Mouse (Mus musculus): ENCODE results near the gene Tshz2. TPM values are rescaled to one million over a fixed set of nuclear protein-coding genes. Genes with fewer than 3 reads are reported as not detected.

Tshz2 gene
- total and polyA plus RNA-seq, 2 experiments from 2014 or later: 29.0 to 40.2 TPM

DNA sequence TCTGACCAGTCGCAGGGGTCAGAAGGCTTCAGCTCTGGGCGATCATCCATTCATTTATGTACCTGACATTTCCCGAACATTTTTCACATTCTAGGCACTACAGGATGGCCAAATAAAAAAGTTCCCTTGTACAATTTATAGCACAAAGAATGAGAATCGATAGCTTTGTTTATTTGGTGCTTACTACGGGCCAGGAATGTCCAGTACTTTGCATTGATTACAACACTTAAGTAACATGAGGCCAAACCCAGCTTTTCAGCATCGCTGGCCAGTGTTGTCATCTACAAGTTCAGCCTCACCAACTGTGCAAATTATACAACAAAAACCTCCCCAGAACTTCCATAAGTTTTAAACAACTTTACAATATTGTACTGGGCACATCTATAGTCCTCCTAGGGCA is 315.3 kb downstream of the Tshz2 start:
- WGBS: 86% methylated on average over 6 of the region's 6 CpGs
- Histone ChIP-seq H3K27ac (no peak overlapping the region), H3K9me3 (ENCODE audit: low read length) (no peaks in the 10 kb centered on the region), H3K4me2 (ENCODE audit: low read depth, low read length) (no peak overlapping the region), H3K36me3 (ENCODE audit: insufficient read depth, low read length) (no peaks in the 10 kb centered on the region), H3K9ac (replicated peaks; ENCODE audit: low read length) (no peak overlapping the region), H3K4me1 (ENCODE audit: insufficient read depth, low read length) (no peaks in the 10 kb centered on the region), H3K4me3 (ENCODE audit: low read length) (no peak overlapping the region), H3K27me3 (ENCODE audit: insufficient read depth, low read length) (no peaks in the 10 kb centered on the region)
- ATAC-seq (no peak), DNase-seq (ENCODE audit: low spot score) (no peak)
- no peak for TF ChIP-seq CTCF (IDR thresholded peaks at IDR 0.05; ENCODE audit: low read depth)

GRCm38 (mm10) chr2:169951041-169951440 is 318.2 kb downstream of the Tshz2 start:
- H3K9me3 ChIP-seq (ENCODE audit: low read length): no peaks in the 10 kb centered on the region
- no peaks in the 10 kb centered on the region for H3K27me3 ChIP-seq (ENCODE audit: insufficient read depth, low read length)
- H3K36me3 ChIP-seq (ENCODE audit: insufficient read depth, low read length): no peaks in the 10 kb centered on the region
- no peak overlapping the region for H3K4me2 ChIP-seq (ENCODE audit: low read depth, low read length)
- H3K9ac ChIP-seq (replicated peaks; ENCODE audit: low read length): no peak overlapping the region
- H3K4me3 ChIP-seq (ENCODE audit: low read length): no peak overlapping the region
- TF ChIP-seq CTCF (IDR thresholded peaks at IDR 0.05; ENCODE audit: low read depth): no peak
- no peak for DNase-seq (ENCODE audit: low spot score)
- no peak overlapping the region for H3K27ac ChIP-seq
- ATAC-seq: no peak
- WGBS: 74% methylated on average over 8 of the region's 8 CpGs
- H3K4me1 ChIP-seq (ENCODE audit: insufficient read depth, low read length): no peaks in the 10 kb centered on the region

- no peak overlapping the region for H3K27ac ChIP-seq
- no peak overlapping the region for H3K9ac ChIP-seq (replicated peaks; ENCODE audit: low read length)
- 87% methylated on average over 2 of the region's 2 CpGs for WGBS
- DNase-seq (ENCODE audit: low spot score) (no peak), ATAC-seq (no peak)
- no peak overlapping the region for H3K4me3 ChIP-seq (ENCODE audit: low read length)
- TF ChIP-seq CTCF (IDR thresholded peaks at IDR 0.05; ENCODE audit: low read depth): no peak
- no peaks in the 10 kb centered on the region for H3K36me3 ChIP-seq (ENCODE audit: insufficient read depth, low read length)
- H3K4me1 ChIP-seq (ENCODE audit: insufficient read depth, low read length): no peaks in the 10 kb centered on the region
- H3K4me2 ChIP-seq (ENCODE audit: low read depth, low read length): no peak overlapping the region
- no peaks in the 10 kb centered on the region for H3K9me3 ChIP-seq (ENCODE audit: low read length)
- H3K27me3 ChIP-seq (ENCODE audit: insufficient read depth, low read length): no peaks in the 10 kb centered on the region
These were observed 320.2 kb downstream of the Tshz2 start for GRCm38 (mm10) chr2:169952981-169953380.

DNA sequence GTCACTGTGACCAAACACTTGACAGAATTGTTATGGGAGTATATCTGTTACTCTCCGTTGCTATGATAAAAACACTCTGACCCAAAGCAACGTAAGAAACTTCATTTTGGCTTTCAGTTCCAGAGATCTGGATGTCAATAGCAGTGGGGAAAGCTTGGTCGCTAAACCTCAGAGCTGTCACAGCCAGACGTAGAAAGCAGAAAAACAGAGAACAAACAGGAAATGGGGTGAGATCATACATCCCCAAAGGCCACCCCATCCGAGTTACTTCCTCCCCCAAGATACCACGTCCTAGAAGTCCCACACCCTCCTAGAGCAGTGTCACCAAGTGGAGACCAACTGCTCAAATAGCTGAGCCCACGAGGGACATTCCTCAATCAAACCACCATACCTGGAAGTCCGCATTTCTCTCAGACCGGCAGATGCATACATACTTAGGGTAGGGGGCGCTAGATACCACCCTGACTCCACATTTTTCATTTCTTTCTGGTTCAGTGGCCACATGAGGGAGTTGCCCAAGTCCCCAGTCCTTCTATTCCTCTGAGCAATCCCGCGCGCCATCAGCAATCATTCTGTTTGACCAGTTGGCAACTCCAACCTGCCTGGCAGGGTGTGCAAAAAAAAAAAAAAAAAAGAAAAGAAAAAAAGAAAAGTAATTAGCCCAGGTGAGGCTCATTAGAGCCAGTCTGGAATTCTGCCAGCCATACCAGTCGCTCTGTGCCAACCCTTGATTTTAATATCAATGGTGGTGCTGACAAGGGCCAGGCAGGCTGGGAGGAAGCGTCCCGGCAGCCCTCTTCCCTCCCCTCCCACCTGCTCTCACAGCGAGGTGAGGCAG is 326.1 kb downstream of the Tshz2 start:
- Histone ChIP-seq H3K4me2 (ENCODE audit: low read depth, low read length) (no peak overlapping the region), H3K27me3 (ENCODE audit: insufficient read depth, low read length) (no peaks in the 10 kb centered on the region), H3K27ac (no peak overlapping the region), H3K9me3 (ENCODE audit: low read length) (no peaks in the 10 kb centered on the region), H3K36me3 (ENCODE audit: insufficient read depth, low read length) (no peaks in the 10 kb centered on the region), H3K9ac (replicated peaks; ENCODE audit: low read length) (no peak overlapping the region), H3K4me3 (ENCODE audit: low read length) (no peak overlapping the region), H3K4me1 (ENCODE audit: insufficient read depth, low read length) (peaks cover 7% of the 10 kb centered on the region; the same call in 1 of the 2 replicates)
- 29% methylated on average over 17 of the region's 17 CpGs for WGBS
- DNase-seq (ENCODE audit: low spot score): peak; percentile 57
- peak; percentile 63 for TF ChIP-seq CTCF (IDR thresholded peaks at IDR 0.05; ENCODE audit: low read depth)
- ATAC-seq: no peak

- peak; percentile 60 for ATAC-seq
- Histone ChIP-seq H3K9ac (replicated peaks; ENCODE audit: low read length) (peak overlapping the region; percentile 35; the same call in 1 of the 2 replicates), H3K27ac (no peak overlapping the region), H3K4me3 (ENCODE audit: low read length) (peak overlapping the region; percentile 31), H3K4me1 (ENCODE audit: insufficient read depth, low read length) (peaks cover 7% of the 10 kb centered on the region; the same call in 1 of the 2 replicates), H3K4me2 (ENCODE audit: low read depth, low read length) (peak overlapping the region; percentile 63), H3K27me3 (ENCODE audit: insufficient read depth, low read length) (no peaks in the 10 kb centered on the region), H3K36me3 (ENCODE audit: insufficient read depth, low read length) (no peaks in the 10 kb centered on the region), H3K9me3 (ENCODE audit: low read length) (no peaks in the 10 kb centered on the region)
- 7% methylated on average over 24 of the region's 24 CpGs for WGBS
- peak; percentile 65 for DNase-seq (ENCODE audit: low spot score)
- no peak for TF ChIP-seq CTCF (IDR thresholded peaks at IDR 0.05; ENCODE audit: low read depth)
These were observed 328.8 kb downstream of the Tshz2 start for GRCm38 (mm10) chr2:169961463-169962230.

DNA sequence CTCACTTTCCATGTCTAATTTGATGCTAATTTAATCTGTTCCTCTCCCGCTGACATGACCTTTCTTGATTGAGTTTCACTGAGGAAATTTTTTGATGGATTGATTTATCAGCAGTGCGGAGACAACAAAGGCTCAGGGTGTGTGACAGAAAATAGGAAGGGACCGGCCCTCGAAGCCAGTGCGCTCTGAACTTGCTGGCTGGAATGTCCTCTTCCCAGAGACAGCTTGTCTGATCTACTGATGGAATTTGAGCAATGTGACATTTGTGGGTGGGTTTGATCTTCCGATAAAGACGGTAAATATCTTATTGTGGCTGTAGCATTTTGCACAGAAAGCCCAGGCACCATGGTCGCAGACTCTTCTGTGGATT is 329.4 kb downstream of the Tshz2 start:
- ATAC-seq (no peak), DNase-seq (ENCODE audit: low spot score) (no peak)
- Histone ChIP-seq H3K9ac (replicated peaks; ENCODE audit: low read length) (no peak overlapping the region), H3K27ac (no peak overlapping the region), H3K27me3 (ENCODE audit: insufficient read depth, low read length) (no peaks in the 10 kb centered on the region), H3K9me3 (ENCODE audit: low read length) (no peaks in the 10 kb centered on the region), H3K36me3 (ENCODE audit: insufficient read depth, low read length) (no peaks in the 10 kb centered on the region), H3K4me1 (ENCODE audit: insufficient read depth, low read length) (peaks cover 7% of the 10 kb centered on the region; the same call in 1 of the 2 replicates), H3K4me3 (ENCODE audit: low read length) (0 out of 2 replicates have a peak overlapping the region, but pooled peaks have one; percentile 31), H3K4me2 (ENCODE audit: low read depth, low read length) (peak overlapping the region; percentile 63)
- WGBS: 21% methylated on average over 8 of the region's 8 CpGs
- TF ChIP-seq CTCF (IDR thresholded peaks at IDR 0.05; ENCODE audit: low read depth): no peak

Measured in hindbrain, postnatal 0 days (tissue).